Mouse (Mus musculus): ENCODE measurements around the gene AB124611. TPM values are rescaled to one million over a fixed set of nuclear protein-coding genes. Genes with fewer than 3 reads are reported as not detected.

AB124611 gene
- polyA plus RNA-seq, 1 experiment: 11.3 TPM

GRCm38 (mm10) chr9:21545351-21545915, 19.5 kb downstream of the AB124611 start:
- H3K4me1 ChIP-seq (ENCODE audit: control insufficient read depth, insufficient read depth, low read length): no peaks in the 10 kb centered on the region; the same call in 1 of the 2 replicates
- DNase-seq: no peak
- no peak for TF ChIP-seq CTCF (IDR thresholded peaks at IDR 0.05; ENCODE audit: insufficient read depth, low read length)
- TF ChIP-seq POLR2A (IDR thresholded peaks at IDR 0.05; ENCODE audit: borderline replicate concordance, extremely low read depth, low read depth, low read length): peak; percentile 30; the same call in 1 of the 2 replicates
- H3K4me3 ChIP-seq (replicated peaks; ENCODE audit: extremely low read depth, low read depth, low read length): peak overlapping the region; percentile 74
- WGBS: 27% methylated on average over 9 of the region's 9 CpGs

- WGBS: under 1% methylated on average over 66 of the region's 67 CpGs
- TF ChIP-seq CTCF (IDR thresholded peaks at IDR 0.05; ENCODE audit: insufficient read depth, low read length) (no peak), POLR2A (IDR thresholded peaks at IDR 0.05; ENCODE audit: borderline replicate concordance, extremely low read depth, low read depth, low read length) (peak; percentile 9; the same call in 1 of the 2 replicates)
- Histone ChIP-seq H3K4me3 (replicated peaks; ENCODE audit: extremely low read depth, low read depth, low read length) (peak overlapping the region; percentile 74), H3K4me1 (ENCODE audit: control insufficient read depth, insufficient read depth, low read length) (no peaks in the 10 kb centered on the region; the same call in 1 of the 2 replicates)
- peak; percentile 100 for DNase-seq
Measured at GRCm38 (mm10) chr9:21545916-21546788, 20.2 kb downstream of the AB124611 start.

- no peak for DNase-seq
- no peaks in the 10 kb centered on the region; the same call in 1 of the 2 replicates for H3K4me1 ChIP-seq (ENCODE audit: control insufficient read depth, insufficient read depth, low read length)
- 18% methylated on average over 45 of the region's 52 CpGs for WGBS
- TF ChIP-seq CTCF (IDR thresholded peaks at IDR 0.05; ENCODE audit: insufficient read depth, low read length) (no peak), POLR2A (IDR thresholded peaks at IDR 0.05; ENCODE audit: borderline replicate concordance, extremely low read depth, low read depth, low read length) (no peak)
- H3K4me3 ChIP-seq (replicated peaks; ENCODE audit: extremely low read depth, low read depth, low read length): peak within 1 kb of the TSS; percentile 86
Measured at GRCm38 (mm10) chr9:21546789-21547074, 20.8 kb downstream of the AB124611 start, which contains the start of gene Carm1. Carm1 (plus strand) TSS chr9:21546894.

DNA sequence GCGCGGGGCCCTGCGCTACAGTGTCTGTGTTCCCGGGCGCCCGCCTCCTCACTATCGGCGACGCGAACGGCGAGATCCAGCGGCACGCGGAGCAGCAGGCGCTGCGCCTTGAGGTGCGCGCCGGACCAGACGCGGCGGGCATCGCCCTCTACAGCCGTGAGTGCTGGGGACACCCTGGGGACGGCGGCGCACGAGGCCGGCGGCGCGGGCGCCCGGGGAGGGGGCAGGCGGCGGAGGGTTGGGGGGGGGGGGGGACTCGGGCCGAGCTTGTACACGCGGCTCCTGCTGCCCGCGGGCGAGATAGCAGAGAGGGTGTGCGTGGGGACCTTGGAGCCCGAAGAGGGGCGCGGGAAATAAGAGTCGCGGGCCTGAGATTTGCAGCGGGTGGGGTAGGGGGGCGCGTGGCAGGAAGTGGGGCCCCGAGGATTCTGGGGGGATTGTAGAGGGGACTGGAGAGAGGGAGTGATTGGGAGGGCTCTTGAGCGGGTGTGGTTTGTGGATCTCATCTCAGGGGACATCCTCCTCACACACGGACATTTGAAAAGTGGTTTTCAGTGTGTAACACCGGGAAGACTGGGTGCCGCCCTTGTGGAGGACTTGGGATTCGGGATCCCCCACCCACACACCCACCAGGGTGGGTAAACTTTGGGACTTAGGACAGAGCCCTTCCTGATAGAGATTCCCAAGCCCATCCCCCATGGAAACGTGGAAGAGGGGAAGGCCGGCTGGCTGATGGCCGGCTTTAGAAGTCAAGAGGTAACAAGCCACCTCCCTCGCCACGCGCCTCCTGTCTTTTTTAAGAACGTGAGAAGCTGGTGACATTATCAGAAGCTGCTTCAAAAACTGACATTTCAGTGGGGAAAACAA, 21.3 kb downstream of the AB124611 start:
- H3K4me3 ChIP-seq (replicated peaks; ENCODE audit: extremely low read depth, low read depth, low read length): peak overlapping the region; percentile 86
- H3K4me1 ChIP-seq (ENCODE audit: control insufficient read depth, insufficient read depth, low read length): no peaks in the 10 kb centered on the region; the same call in 1 of the 2 replicates
- WGBS: under 1% methylated on average over 54 of the region's 66 CpGs
- peak; percentile 67 for DNase-seq
- TF ChIP-seq POLR2A (IDR thresholded peaks at IDR 0.05; ENCODE audit: borderline replicate concordance, extremely low read depth, low read depth, low read length) (no peak), CTCF (IDR thresholded peaks at IDR 0.05; ENCODE audit: insufficient read depth, low read length) (no peak)

GRCm38 (mm10) chr9:21551049-21551448, 25.1 kb downstream of the AB124611 start:
- no peak for DNase-seq
- 89% methylated on average over 2 of the region's 2 CpGs for WGBS
- H3K4me1 ChIP-seq (ENCODE audit: control insufficient read depth, insufficient read depth, low read length): no peaks in the 10 kb centered on the region; the same call in 1 of the 2 replicates
- no peak overlapping the region for H3K4me3 ChIP-seq (replicated peaks; ENCODE audit: extremely low read depth, low read depth, low read length)
- TF ChIP-seq CTCF (IDR thresholded peaks at IDR 0.05; ENCODE audit: insufficient read depth, low read length) (no peak), POLR2A (IDR thresholded peaks at IDR 0.05; ENCODE audit: borderline replicate concordance, extremely low read depth, low read depth, low read length) (no peak)

GRCm38 (mm10) chr9:21553607-21554273, 27.8 kb downstream of the AB124611 start:
- H3K4me1 ChIP-seq (ENCODE audit: control insufficient read depth, insufficient read depth, low read length): 0 out of 2 replicates have a peak, but pooled peaks cover 3% of the 10 kb centered on the region
- TF ChIP-seq POLR2A (IDR thresholded peaks at IDR 0.05; ENCODE audit: borderline replicate concordance, extremely low read depth, low read depth, low read length) (no peak), CTCF (IDR thresholded peaks at IDR 0.05; ENCODE audit: insufficient read depth, low read length) (no peak)
- 79% methylated on average over 6 of the region's 6 CpGs for WGBS
- H3K4me3 ChIP-seq (replicated peaks; ENCODE audit: extremely low read depth, low read depth, low read length): no peak overlapping the region
- DNase-seq: no peak

DNA sequence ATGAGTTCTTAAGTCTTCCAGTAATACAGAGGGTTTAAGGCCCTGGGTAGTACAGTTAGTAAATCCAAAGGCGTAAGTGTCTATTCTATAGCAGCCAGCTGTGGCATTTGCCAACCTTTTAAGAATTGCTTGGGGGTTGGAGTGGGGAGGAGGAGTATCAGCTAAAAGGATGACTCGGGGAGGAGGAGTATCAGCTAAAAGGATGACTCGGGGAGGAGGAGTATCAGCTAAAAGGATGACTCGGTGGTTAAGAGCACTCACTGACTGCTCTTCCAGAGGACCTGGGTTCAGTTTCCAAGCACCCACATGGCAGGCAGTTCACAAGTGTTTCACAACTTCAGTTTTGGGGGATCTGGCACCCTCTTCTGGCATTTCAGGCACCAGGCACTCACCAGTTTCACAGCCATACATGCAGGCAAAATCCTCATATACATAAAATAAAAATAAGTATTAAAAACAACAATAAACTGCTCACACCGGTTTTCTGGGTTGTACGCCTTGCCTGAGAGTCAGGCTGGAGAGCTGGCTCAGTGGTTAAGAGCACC, 29.3 kb downstream of the AB124611 start:
- 0 out of 2 replicates have a peak, but pooled peaks cover 3% of the 10 kb centered on the region for H3K4me1 ChIP-seq (ENCODE audit: control insufficient read depth, insufficient read depth, low read length)
- DNase-seq: no peak
- WGBS: 81% methylated on average over 6 of the region's 6 CpGs
- no peak overlapping the region for H3K4me3 ChIP-seq (replicated peaks; ENCODE audit: extremely low read depth, low read depth, low read length)
- TF ChIP-seq POLR2A (IDR thresholded peaks at IDR 0.05; ENCODE audit: borderline replicate concordance, extremely low read depth, low read depth, low read length) (no peak), CTCF (IDR thresholded peaks at IDR 0.05; ENCODE audit: insufficient read depth, low read length) (no peak)

- 79% methylated on average over 2 of the region's 2 CpGs for WGBS
- Histone ChIP-seq H3K4me3 (replicated peaks; ENCODE audit: extremely low read depth, low read depth, low read length) (no peak overlapping the region), H3K4me1 (ENCODE audit: control insufficient read depth, insufficient read depth, low read length) (0 out of 2 replicates have a peak, but pooled peaks cover 3% of the 10 kb centered on the region)
- TF ChIP-seq POLR2A (IDR thresholded peaks at IDR 0.05; ENCODE audit: borderline replicate concordance, extremely low read depth, low read depth, low read length): no peak
- TF ChIP-seq CTCF (IDR thresholded peaks at IDR 0.05; ENCODE audit: insufficient read depth, low read length): no peak
- no peak for DNase-seq
Measured at GRCm38 (mm10) chr9:21556996-21557395, 31.0 kb downstream of the AB124611 start.

Data from lung, adult 2 months (tissue).